Mouse (Mus musculus) cerebellum, postnatal 10 days (tissue): Measurements from ENCODE around the gene Trim5.
"Not testable (repeated sequence)": the region's sequence is repeated elsewhere in the genome, so short reads cannot be mapped to it uniquely, and the experiment has no call there.

Source experiments
- DNase-seq, 2 experiments: peaks; one replicate each; pipeline ENCODE4 v3.0.0; 2021; ENCODE audit warnings: mixed read lengths in 2 of 2

Trim5 gene

GRCm38 (mm10) chr7:104287576-104288443, at the start of gene Trim5:
Trim5 (minus strand) TSS chr7:104288094.
- peak in 1 of 2 experiments; percentile 1 for DNase-seq

- not testable (repeated sequence) for DNase-seq
These were observed 47.7 kb upstream of the Trim5 start for GRCm38 (mm10) chr7:104335547-104335946.

GRCm38 (mm10) chr7:104329171-104329570, 41.3 kb upstream of the Trim5 start, which contains the start of gene Trim34b:
Trim34b (plus strand) TSS chr7:104329471.
- not testable (repeated sequence) for DNase-seq

- peak in 1 of 2 experiments; percentile 1 for DNase-seq
These were observed 34.1 kb upstream of the Trim5 start for GRCm38 (mm10) chr7:104322028-104322427.

GRCm38 (mm10) chr7:104315369-104316080, 27.6 kb upstream of the Trim5 start, which contains the start of gene Trim12a:
Trim12a (minus strand) TSS chr7:104315466.
- DNase-seq, result not testable (repeated sequence)

- DNase-seq, result no peak
These were observed 27.0 kb upstream of the Trim5 start for GRCm38 (mm10) chr7:104314796-104315353.

GRCm38 (mm10) chr7:104291638-104292400, 3.9 kb upstream of the Trim5 start:
- no peak for DNase-seq

- no peak for DNase-seq
These were observed 2.7 kb upstream of the Trim5 start for GRCm38 (mm10) chr7:104290641-104291040.

- not testable (repeated sequence) for DNase-seq
These were observed 8.5 kb downstream of the Trim5 start for GRCm38 (mm10) chr7:104279361-104279760.

- DNase-seq, result not testable (repeated sequence)
These were observed 22.6 kb downstream of the Trim5 start for GRCm38 (mm10) chr7:104265335-104265734.

- DNase-seq, result not testable (repeated sequence)
These were observed 27.5 kb downstream of the Trim5 start for GRCm38 (mm10) chr7:104260380-104260779.

- peak; percentile 7 to 9 for DNase-seq
These were observed 43.4 kb downstream of the Trim5 start, which contains the start of gene Trim34a for GRCm38 (mm10) chr7:104244287-104245181. Trim34a (plus strand) TSS chr7:104244457.

GRCm38 (mm10) chr7:104243616-104244015, 44.3 kb downstream of the Trim5 start:
- DNase-seq, result no peak

GRCm38 (mm10) chr7:104240857-104241256, 47.0 kb downstream of the Trim5 start:
- DNase-seq, result no peak

GRCm38 (mm10) chr7:104231203-104231602, 56.7 kb downstream of the Trim5 start:
- no peak for DNase-seq

GRCm38 (mm10) chr7:104218701-104219569, 69.0 kb downstream of the Trim5 start, which contains the start of gene Trim6:
Trim6 (plus strand) TSS chr7:104218793.
- DNase-seq, result peak; percentile 45 to 66

GRCm38 (mm10) chr7:104217881-104218280, 70.0 kb downstream of the Trim5 start:
- DNase-seq, result no peak

GRCm38 (mm10) chr7:104216011-104216535, 71.8 kb downstream of the Trim5 start:
- no peak for DNase-seq
